Mouse (Mus musculus) frontal cortex, postnatal 25 days (tissue): ENCODE data around the gene Olfr1509.
"Not testable (repeated sequence)": the region's sequence is repeated elsewhere in the genome, so short reads cannot be mapped to it uniquely, and the experiment has no call there.

Source experiments
- DNase-seq, 2 experiments: peaks; one replicate each; pipeline ENCODE4 v3.0.0; 2022; ENCODE audit warnings: low spot score in 2 of 2

The Olfr1509 gene

GRCm38 (mm10) chr14:52442690-52443089 is at the start of gene Olfr1509:
Olfr1509 (plus strand) TSS chr14:52442990.
- no peak for DNase-seq

DNA sequence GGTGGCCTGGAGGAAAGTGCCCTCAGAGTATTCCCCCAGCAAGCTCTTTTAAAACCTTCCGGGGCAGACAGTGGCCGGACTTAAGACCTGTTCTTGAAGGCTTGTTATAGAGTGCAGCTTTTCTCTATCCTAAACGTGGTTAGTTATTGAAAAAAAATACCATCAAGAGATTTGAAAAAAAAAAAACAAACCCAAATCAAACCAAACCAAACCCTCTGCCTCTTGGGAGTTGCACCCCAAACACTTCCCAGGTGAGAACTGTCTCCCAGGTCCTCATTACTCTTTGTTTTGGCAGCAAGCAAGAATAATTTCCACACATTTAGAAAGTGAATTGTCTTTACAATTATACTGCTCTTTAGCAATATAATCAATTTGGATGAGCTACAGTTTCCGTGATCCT is 45.5 kb upstream of the Olfr1509 start, which contains the start of gene Olfr1511:
Gene Olfr1511, minus strand, starts transcription at position 101 of the 400 bp plus-strand sequence.
- DNase-seq = no peak

DNA sequence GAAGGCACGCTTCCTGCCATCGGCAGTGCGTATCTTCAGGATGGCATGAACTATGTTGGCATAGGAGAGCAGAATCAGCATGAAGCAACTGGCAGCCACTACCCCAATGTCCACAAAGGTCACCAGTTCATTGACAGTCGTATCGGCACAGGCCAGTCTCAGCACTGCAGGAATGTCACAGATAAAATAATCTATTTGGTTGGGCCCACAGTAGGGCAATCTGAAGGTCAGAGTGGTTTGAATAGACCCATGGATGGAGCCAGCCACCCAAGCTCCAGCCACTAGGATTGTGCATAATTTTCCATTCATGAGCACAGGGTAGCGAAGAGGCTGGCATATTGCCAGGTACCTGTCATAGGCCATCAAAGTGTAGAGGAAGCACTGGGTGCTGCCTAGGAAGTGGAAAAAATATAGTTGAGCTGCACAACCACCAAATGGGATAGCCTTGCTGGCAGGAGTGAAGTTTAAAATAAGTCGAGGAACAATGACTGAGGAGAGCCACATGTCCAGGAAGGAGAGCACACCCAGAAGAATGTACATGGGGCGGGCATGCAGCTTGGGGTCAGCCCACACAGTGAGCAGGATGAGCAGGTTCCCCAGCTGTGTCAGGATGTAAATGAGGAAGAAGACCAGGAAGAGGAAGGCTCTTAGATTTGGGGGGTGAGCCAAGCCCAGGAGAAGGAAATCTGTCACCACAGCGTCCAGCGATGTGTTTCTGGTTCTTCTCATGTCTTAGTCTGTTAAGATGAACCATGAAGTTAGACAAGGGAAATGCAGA is 32.5 kb upstream of the Olfr1509 start:
- not testable (repeated sequence) for DNase-seq

- DNase-seq = no peak
These were observed 28.5 kb upstream of the Olfr1509 start, which contains the start of gene Olfr1510 for GRCm38 (mm10) chr14:52414273-52414672. Olfr1510 (minus strand) TSS chr14:52414373.

DNA sequence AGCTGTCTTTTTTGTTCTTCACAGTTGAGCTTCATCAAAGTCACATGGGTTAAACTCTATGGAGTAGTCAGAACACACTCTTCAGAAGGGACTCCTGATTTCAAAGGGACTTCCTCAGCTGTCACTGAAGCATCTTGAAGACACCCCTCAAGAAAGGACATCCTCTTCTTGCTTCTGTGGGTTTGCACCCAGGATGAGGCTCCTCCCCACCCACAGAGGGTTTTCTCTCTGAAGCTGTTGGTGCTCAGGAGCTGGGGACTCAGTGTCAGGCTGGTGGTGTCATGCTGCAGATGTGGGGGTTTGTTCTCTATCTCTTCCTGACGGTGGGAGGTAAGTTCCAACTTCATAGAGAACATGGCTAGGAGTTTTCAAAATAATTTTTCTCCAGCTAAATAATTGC is 15.1 kb upstream of the Olfr1509 start:
- no peak for DNase-seq

DNA sequence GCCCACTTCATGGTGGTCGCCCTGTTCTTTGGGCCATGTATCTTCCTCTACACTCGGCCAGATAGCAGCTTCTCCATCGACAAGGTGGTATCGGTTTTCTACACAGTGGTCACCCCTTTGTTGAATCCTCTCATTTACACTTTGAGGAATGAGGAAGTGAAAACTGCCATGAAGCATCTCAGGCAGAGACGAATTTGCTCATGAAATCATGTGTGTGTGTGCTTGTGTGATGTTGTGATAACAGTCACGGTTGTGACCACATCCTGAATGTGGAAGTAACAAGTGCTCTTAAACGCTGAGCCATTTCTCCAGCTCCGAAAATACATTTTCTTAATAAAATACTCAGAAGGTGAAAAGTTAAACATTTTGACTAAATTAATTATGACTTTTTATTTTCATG is 8.3 kb downstream of the Olfr1509 start:
- no peak for DNase-seq

DNA sequence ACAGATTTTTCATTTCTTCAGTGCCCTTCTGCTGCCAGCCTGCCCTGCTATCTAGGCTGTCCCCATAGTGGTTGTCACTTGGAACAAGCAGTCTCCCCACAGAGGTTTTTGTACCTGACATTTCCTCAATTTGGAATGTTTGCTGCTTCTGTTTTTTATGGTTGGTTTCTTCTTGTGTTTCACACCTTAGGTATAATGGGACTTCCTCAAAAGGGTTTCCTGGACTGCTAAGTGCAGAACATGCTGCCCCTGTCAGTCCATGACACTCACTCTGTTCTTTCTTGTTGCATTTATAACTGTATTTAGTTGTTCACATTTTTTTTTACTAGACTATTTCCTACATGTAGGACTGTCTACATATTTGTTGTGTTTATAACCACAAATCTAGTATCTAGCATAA is 19.1 kb downstream of the Olfr1509 start:
- no peak for DNase-seq

- DNase-seq = no peak
These were observed 22.9 kb downstream of the Olfr1509 start for GRCm38 (mm10) chr14:52465738-52466137.

GRCm38 (mm10) chr14:52467395-52467794 is 24.6 kb downstream of the Olfr1509 start, which contains the start of gene Olfr1508:
Olfr1508 (minus strand) TSS chr14:52467495.
- DNase-seq = no peak

- no peak for DNase-seq
These were observed 52.7 kb downstream of the Olfr1509 start, which contains the start of gene Olfr1507 for GRCm38 (mm10) chr14:52495516-52495915. Olfr1507 (minus strand) TSS chr14:52495749.
